Comparison of ENCODE assay signal across 8 mouse cellular contexts in genomic region chr6:106799333-106800226, GRCm38 (mm10). TPM values are rescaled to one million over a fixed set of nuclear protein-coding genes. Genes with fewer than 3 reads are reported as not detected.
DNase-seq lines count a peak whose midpoint lies in the region; ATAC-seq and TF ChIP-seq lines count a peak whose summit lies in the region.

Gene Crbn, minus strand, starts transcription at chr6:106800077.

- no peaks in the 10 kb centered on the region for H3K9me3 ChIP-seq in G1E (replicated peaks)
- no peaks in the 10 kb centered on the region for H3K9me3 ChIP-seq in forebrain, postnatal 0 days (ENCODE audit: low read length)
- H3K9me3 ChIP-seq in lung, embryonic 15.5 days = no peaks in the 10 kb centered on the region

- DNase-seq in G1E (ENCODE audit: low spot score) = peak; percentile 77
- DNase-seq in cerebellum, adult 18-20 months = peak; percentile 94 to 97
- peak; percentile 94 for DNase-seq in forebrain, postnatal 0 days
- peak; percentile 95 for DNase-seq in heart, postnatal 4 days
- DNase-seq in layer of hippocampus, adult 8-10 months (ENCODE audit: low spot score in 2 of 2) = peak; percentile 81 to 92
- peak; percentile 72 for DNase-seq in ovary, adult 18-20 months (ENCODE audit: low spot score)
- DNase-seq in thymus, postnatal 0 days (ENCODE audit: low spot score) = peak; percentile 91

- ATAC-seq in G1E (ENCODE audit: extremely low read depth, insufficient number of reproducible peaks, low FRiP score, poor library complexity, severe bottlenecking) = peak; percentile 88
- ATAC-seq in forebrain, postnatal 0 days = peak; percentile 98
- ATAC-seq in lung, embryonic 15.5 days (ENCODE audit: borderline replicate concordance, extremely low read depth, low FRiP score, low TSS enrichment) = peak; percentile 96

- H3K27ac ChIP-seq in forebrain, postnatal 0 days (ENCODE audit: low read depth, low read length) = peak within 1 kb of the TSS; percentile 51; the same call in 1 of the 2 replicates
- H3K27ac ChIP-seq in lung, embryonic 15.5 days = no peak within 1 kb of the TSS

- H3K4me1 ChIP-seq in G1E (ENCODE audit: insufficient read depth, low read depth, low read length) = peaks cover 23% of the 10 kb centered on the region
- peaks cover 8% of the 10 kb centered on the region for H3K4me1 ChIP-seq in forebrain, postnatal 0 days (ENCODE audit: insufficient read depth)
- peaks cover 11% of the 10 kb centered on the region for H3K4me1 ChIP-seq in lung, embryonic 15.5 days

- TF ChIP-seq CTCF in G1E (IDR thresholded peaks at IDR 0.05; ENCODE audit: low read depth, low read length) = peak; percentile 66; the same call in 1 of the 2 replicates
- TF ChIP-seq CTCF in forebrain, postnatal 0 days (IDR thresholded peaks at IDR 0.05; ENCODE audit: low read depth) = peak; percentile 99

- WGBS in forebrain, postnatal 0 days = 6% methylated on average over 57 of the region's 57 CpGs
- WGBS in lung, embryonic 15.5 days = 2% methylated on average over 57 of the region's 57 CpGs

- peak within 1 kb of the TSS; percentile 97 for H3K4me3 ChIP-seq in G1E (ENCODE audit: low read depth, low read length)
- H3K4me3 ChIP-seq in forebrain, postnatal 0 days (ENCODE audit: low read depth, low read length) = peak within 1 kb of the TSS; percentile 75
- H3K4me3 ChIP-seq in lung, embryonic 15.5 days = peak within 1 kb of the TSS; percentile 88

- no peaks in the 10 kb centered on the region for H3K27me3 ChIP-seq in G1E (ENCODE audit: insufficient read depth, low read length)
- H3K27me3 ChIP-seq in forebrain, postnatal 0 days (ENCODE audit: insufficient read depth, low read length) = no peaks in the 10 kb centered on the region
- no peaks in the 10 kb centered on the region for H3K27me3 ChIP-seq in lung, embryonic 15.5 days

- peak within 1 kb of the TSS; percentile 79 for H3K9ac ChIP-seq in forebrain, postnatal 0 days
- H3K9ac ChIP-seq in lung, embryonic 15.5 days = peak within 1 kb of the TSS; percentile 69

- H3K4me2 ChIP-seq in forebrain, postnatal 0 days (ENCODE audit: low read depth) = peak within 1 kb of the TSS; percentile 84
- H3K4me2 ChIP-seq in lung, embryonic 15.5 days = peak within 1 kb of the TSS; percentile 79

- H3K36me3 ChIP-seq in G1E (replicated peaks) = peaks cover 16% of the 10 kb centered on the region
- H3K36me3 ChIP-seq in forebrain, postnatal 0 days (ENCODE audit: insufficient read depth) = peaks cover 9% of the 10 kb centered on the region; the same call in 1 of the 2 replicates
- peaks cover 5% of the 10 kb centered on the region; the same call in 1 of the 2 replicates for H3K36me3 ChIP-seq in lung, embryonic 15.5 days

RNA-seq across cellular contexts. Expression of gene Crbn, which starts in this region (rescaled TPM):
- total RNA-seq in G1E (2014; fragmentation: Nextera tagmentation) (40.5 and 42.8 TPM in 2 replicates), G1E (2017) (66.2 and 68.0 TPM in 2 replicates)
- 1.1 and 1.8 TPM in 2 replicates for polyA plus RNA-seq in G1E (2012)
- 70.4 and 70.9 TPM in 2 replicates for total RNA-seq in forebrain, postnatal 0 days (2014; rRNA removed)
- polyA plus RNA-seq in forebrain, postnatal 0 days (2015; fragmentation: Nextera tagmentation; extraction: Ambion mirVana) = 51.3 and 53.3 TPM in 2 replicates
- total RNA-seq in heart, postnatal 4 days (2021) = 10 to 100 TPM; 30.8 to 32.4 TPM
- total RNA-seq in layer of hippocampus, adult 8-10 months (2022) = 100 to 1,000 TPM in 3 of 4 experiments, 10 to 100 TPM in 1; 97.6 to 107 (median 104) TPM
- 43.4 and 45.3 TPM in 2 replicates for polyA plus RNA-seq in lung, embryonic 15.5 days (2015; fragmentation: Nextera tagmentation; extraction: Ambion mirVana)
- polyA plus RNA-seq in thymus, postnatal 0 days (2015; fragmentation: Nextera tagmentation; extraction: Ambion mirVana) = 66.4 and 69.5 TPM in 2 replicates

Comparison
In these comparisons a context has a peak if more than half of its experiments do, and no peak if none do; other contexts are left out.
1. RNA of gene Crbn (polyA plus RNA-seq): 66.4 to 69.5 TPM in thymus, postnatal 0 days, 51.3 to 53.3 TPM in forebrain, postnatal 0 days and 43.4 to 45.3 TPM in lung, embryonic 15.5 days; 1.1 to 1.8 TPM in G1E; every median in the first group is over 10 times any median in the second.
2. Peak in every context shown above with its lines, with median percentiles within 50 percentile points of each other: ATAC-seq, DNase-seq and H3K4me3 ChIP-seq.